Mouse (Mus musculus) neural tube, embryonic 10.5 days (tissue): ENCODE measurements at regions not wholly inside any gene's neighbourhood (a gene's known extent, or its start where the extent isn't known, plus 50 kb on each side); places are given as distances from the start of the nearest gene placed in this dataset.

Experiments
- DNase-seq: peaks from one replicate; pipeline ENCODE4 v3.0.0-alpha.2; 2017; ENCODE audit warnings: low spot score; ENCODE audit errors: extremely low spot score

DNA sequence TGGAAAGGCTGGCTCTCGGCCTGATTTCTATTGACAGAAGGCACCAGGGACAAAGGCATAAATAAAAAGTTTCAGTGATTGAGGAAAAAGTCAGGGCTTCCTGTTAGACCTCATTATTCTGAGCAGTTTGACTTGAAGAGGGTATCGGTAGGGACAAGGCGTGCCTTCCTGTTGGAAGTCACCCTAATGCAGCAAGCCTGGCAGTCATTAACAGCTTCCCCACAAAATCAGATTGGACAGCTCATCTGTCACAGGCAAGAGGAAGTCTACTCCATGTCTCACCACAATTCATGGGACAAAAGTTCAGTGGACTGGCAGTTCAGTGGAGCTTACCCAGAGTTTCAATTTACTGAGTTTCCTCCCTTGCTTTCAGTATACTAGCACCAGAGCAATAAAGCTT lies 715.5 kb downstream of the Fam181b start:
- DNase-seq = peak; percentile 15

DNA sequence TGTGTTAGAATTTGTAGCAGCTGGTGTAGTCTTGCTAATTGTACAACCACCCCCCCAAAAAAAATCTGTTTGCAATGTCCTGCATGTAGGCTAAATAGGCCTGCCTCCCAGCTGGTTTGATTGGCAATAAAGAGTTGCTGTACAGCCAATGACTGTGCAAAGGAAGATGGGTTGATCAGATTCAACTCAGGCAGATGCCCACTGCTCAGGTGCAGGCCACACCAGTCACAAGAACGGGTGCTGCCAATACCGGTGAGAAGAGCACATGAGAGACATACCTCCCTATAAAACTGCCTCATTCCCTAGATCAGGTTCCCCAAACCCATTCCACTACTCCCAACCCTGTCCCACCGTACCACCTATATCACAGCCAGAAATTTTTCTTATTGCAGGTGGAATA lies 756.0 kb downstream of the Fam181b start:
- no peak for DNase-seq

DNA sequence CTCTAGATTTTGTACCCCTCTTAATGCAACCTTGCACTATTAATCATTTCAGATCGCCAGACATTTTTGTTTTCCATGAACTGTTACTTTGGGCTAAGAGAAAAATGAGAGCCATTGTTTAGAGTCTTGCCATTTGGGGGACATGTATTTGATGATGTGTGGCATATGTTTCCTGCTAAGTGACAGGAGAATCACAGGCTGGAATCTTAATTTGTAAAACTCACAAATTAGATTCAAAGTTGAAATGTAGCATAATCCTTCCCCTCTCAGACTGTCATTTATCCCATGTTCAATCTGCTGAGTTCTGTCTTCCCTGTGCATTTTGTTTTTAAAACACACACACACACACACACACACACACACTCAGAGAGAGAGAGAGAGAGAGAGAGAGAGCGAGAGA lies 756.5 kb downstream of the Fam181b start:
- DNase-seq = no peak

DNA sequence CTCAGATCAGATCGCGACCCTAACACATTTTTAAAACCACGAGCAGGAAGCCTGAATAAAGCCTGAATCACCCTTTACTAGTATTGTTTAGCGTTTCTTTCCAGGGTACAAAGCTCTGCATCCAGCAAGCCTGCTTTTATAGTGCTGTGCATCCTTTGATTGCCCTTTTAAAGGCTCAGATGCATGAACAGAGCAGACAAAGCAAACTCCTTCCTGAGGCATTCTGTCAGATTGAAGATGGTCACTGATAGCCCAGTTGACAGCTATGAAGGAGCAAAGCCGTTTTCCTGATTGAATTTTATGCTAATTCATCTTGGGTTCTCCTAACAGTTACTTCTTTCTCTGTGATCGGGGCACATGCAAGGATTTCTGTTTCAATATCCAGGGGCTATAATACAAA lies 775.4 kb downstream of the Fam181b start:
- no peak for DNase-seq

DNA sequence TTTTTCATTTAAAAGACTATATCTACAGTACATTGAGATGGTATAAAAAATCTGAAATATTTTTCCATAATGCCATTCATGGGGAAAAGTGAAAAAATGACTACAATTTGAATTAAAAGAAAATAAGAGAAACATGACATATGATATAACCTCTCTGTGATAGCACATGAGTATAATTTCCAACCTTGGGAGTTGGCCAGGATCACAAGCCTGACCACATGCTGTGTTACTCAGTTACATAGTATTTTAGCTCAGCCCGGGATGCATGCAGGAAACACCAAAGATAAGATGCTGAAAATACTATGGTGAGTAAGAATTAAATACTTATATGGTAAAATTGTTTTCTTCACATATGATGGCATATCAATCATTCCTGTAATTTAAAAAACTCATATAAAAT lies 814.0 kb downstream of the Fam181b start:
- DNase-seq = no peak

DNA sequence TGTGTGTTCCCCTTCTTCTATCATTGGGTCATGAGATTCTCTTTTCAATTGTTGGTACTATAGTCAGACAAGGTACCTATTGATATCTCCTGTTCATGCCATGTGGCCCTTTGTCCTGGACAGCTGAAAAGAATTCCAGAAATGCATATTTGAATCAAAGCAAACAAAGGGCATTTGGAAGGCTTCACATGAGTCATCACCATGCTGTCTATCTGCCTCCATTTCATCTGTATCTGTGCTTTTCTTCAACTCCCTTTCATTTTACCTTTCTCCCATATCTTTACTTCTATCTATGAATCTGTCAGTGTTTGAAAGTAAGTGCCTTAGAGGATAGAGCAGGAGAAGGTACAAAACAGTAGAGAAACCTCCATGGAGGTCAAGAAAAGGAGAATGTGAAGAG lies 817.3 kb downstream of the Fam181b start:
- DNase-seq = no peak

DNA sequence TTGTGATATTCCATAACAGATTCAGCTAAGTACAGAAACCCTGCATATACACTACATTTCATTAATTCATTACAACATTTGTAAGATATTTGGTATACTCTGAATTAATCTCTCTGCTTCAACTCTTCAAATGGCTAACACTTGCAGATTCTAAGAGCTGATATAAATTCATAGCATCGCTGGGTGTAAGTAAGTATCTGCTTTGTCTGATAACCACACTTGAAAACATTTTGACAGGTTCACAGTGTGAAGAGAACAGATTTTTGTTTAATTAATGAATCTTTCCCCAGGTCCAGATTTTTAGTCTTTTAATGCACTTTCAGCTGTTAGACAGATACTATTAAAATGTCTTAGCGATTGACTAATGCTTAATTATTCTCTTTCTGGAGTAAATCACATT lies 823.1 kb downstream of the Fam181b start:
- no peak for DNase-seq

DNA sequence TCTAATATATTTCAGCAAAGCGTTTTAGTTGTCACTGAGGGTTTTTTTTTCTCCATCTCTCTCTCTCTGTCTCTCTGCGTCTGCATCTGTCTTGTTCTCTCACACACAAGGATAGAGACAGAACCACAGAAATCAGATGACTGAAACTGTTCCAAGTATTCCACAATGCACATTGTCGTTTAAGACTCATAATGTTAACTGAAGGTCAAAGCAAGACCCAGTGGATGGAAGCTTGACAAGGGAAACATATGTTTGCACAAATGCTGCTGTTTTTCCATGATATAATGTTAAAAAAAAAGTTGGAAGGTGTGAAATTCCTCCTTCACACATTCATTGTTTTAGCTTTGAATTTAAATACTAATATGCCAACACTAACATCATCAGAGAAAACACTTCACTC lies 857.3 kb downstream of the Fam181b start:
- DNase-seq = no peak

DNA sequence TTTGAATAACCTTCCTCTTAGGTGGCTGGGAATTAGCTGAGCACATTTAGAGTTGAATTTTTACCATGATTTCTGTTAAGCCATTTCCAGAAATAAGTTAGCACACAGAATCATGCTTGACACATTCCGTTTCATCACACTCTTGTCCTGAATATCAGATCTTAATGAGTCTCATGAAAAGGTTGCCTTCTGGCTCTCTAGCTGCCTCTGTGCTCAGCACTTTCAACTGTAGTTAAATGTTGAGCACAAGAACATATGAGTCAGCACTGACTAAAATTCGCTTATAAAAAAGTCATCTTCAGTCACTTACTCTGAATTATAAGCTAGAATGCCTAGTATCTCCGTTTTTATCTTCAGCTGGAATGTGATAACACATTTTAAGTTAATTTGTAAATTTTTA lies 902.4 kb downstream of the Fam181b start:
- no peak for DNase-seq

DNA sequence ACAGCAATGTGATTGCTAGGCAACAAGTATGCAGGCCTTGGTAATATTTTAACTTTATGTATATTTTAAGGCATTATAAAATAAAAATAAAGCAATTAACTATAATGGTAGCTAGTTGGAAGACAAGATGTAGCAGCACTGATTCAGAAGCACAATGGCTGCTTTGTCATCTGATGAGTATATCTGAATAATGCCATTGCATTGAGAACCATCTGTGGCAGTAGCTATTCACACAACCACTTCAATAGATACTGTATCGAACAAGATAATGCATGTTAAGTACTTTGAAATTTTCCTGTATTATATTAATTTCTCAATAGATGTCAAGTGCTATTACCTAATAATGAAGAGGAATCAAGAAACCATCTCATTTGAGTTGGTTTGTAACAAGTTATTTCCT lies 923.1 kb downstream of the Fam181b start:
- no peak for DNase-seq

DNA sequence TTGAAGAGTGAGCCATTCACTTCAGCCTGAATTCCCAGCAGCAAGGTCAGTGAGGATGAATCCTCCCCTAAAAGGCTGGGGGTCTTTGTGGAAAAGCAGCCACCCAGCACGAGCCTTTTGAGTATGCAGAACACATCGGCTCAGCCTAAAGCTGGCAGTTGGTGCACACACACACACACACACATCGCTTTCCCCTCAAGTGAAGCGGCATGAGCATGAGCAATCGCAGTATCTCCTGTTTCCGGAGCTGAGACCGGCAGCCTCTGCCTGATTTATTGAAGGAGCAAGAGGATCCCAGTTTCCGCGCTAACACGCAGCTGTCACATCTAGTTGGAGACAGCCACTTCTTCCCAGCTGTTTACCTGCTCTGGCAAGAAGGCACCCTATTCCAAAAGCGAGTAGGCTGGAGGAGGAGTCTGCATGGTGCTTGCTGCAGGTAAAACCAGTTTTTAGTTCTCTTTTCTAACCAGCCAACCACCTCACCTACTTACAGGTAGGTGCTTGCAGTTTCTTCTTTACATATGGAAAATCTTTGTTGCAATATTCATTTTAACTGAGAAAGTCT lies 962.9 kb downstream of the Fam181b start:
- DNase-seq = peak; percentile 37

DNA sequence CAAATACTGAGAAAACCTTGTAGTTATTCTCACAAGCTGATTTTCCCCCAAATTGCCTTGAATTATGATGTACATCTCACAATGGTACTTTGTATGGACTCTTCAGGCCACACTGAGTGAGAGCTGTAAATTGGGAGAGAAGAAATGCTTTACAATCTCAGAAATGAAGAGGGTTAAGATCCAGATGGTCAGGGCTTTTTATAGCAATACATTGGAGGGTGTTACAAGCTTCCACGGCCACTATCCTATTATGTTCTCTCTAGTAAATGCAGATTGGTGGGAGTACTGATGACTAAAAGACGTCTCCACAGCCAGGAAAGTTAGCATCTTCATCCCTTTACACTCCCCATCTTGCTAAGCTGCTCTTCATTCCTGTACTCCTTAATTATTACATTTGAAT lies 965.8 kb downstream of the Fam181b start:
- no peak for DNase-seq

DNA sequence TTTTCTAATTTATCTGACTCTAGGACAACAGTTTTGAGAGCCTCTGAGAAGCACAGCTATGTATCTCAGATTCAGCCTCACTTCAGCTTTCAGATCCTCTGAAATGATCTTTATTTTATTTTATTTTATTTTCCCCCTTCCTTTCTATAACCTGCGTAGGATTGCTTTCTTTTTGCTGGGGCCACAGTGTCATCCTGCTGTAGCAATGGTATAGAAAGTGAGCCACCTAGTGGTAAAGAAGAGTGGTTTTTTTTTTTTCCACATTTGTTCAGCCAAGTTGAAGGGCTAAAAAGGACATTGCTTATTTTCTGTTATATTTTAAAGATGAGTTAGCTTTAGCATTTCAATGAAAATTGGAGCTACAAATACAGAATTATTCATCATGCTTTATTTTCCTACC lies 966.4 kb downstream of the Fam181b start:
- no peak for DNase-seq

DNA sequence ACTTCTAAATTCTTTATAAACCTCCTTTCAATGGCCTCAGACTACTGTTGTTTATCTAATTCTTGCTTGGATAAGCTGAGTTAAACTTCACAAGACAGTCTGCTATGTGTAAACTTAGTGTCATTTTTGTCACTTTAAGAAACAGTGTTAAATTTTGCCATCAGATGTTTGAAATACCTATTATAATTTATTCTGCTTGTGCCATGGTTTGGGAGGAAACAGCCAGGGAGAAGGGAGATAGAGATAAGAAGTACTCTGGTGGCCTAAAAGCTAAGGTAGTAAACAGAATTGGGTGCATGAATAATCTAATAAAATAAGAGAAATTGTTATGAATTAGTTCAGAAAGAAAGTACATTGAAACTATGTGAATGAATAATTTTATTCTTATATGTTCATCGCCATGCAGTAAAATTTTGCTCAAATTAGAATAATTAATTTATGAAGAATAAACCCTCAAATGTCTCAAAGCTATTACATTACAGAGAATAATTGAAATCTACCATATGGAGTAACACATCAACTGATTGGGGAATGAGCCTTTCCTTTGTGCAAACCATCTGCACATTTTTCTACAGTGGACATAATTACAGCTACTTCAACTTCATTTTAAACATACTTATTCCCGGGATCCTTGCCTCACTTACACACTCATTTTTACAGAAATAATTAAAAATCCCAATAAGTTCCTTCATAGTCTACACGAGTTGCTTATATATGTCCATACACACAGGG lies 982.3 kb downstream of the Fam181b start:
- no peak for DNase-seq
